Mouse (Mus musculus): ENCODE measurements around the gene Gtf2ird1.

- TF ChIP-seq CTCF (IDR thresholded peaks at IDR 0.05; ENCODE audit: extremely low read depth, insufficient read depth, low read length) (no peak), POLR2A (IDR thresholded peaks at IDR 0.05; ENCODE audit: extremely low read depth, insufficient read depth, low read length) (no peak)
Measured at GRCm38 (mm10) chr5:134458416-134458815, 1.9 kb upstream of the Gtf2ird1 start.
